12 mouse cellular contexts compared by ENCODE assay signal in the genomic region with DNA sequence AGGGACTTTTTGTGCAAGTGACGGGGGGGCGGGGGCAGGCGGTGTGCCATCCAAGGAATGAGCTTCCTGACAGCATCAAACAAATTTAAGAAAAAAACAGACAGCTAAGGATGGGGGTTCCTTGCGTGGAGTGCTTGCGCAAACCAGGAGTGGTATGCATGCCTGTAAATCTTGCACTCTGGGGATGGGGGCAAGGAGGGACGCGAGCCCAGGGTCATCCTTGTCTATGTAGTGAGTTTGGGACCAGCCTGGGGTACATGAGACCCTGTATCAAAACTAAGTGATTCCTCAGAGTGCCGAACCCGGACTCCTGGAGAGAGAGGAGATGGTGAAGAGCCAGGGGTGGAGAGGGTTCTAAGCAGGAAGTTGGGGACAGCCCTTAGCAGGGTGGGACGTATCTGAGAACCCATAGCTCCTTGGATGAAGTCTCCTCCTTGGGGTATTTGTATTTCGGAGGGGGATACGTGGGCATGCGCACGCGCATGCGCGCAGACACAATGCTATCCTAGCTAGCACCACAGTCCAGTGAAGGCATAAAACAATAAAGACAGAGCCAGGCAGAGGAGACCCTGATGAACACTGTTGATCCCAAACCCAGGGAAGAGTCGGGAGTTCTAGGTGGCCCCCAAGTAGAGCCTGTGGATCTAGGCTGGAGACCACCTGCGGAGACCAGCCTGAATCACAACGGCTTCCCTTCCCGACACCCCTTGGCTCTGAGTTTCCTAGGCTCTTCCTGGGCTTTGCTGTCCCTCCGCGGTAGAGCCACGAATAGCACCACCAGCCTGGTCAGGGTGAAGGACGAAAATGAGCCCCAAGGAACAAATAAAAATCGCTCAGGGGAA. TPM values are rescaled to one million over a fixed set of nuclear protein-coding genes. Genes with fewer than 3 reads are reported as not detected.
DNase-seq lines count a peak whose midpoint lies in the region; ATAC-seq and TF ChIP-seq lines count a peak whose summit lies in the region.
"Had no signal": no experiment of that assay in that cellular context is flagged by ENCODE, and none has a peak within 500 bp of the region (broad histone marks: within the 10 kb centered on the region; RNA-seq: fewer than 3 reads in every experiment).

No protein-coding gene starts in this region.

- no peak overlapping the region for H3K4me2 ChIP-seq in hindbrain, embryonic 11.5 days (replicated peaks; ENCODE audit: low read depth, low read length)
- H3K4me2 ChIP-seq in lung, postnatal 0 days (replicated peaks; ENCODE audit: low read depth, low read length), result no peak overlapping the region
- peak overlapping the region; percentile 25 for H3K4me2 ChIP-seq in forebrain, embryonic 16.5 days (ENCODE audit: low read length)
- peak overlapping the region; percentile 26 for H3K4me2 ChIP-seq in limb, embryonic 12.5 days
- H3K4me2 ChIP-seq: liver, embryonic 12.5 days; midbrain, embryonic 12.5 days had no signal

- TF ChIP-seq CTCF in lung, postnatal 0 days (IDR thresholded peaks at IDR 0.05), result 0 out of 2 replicates have a peak, but pooled peaks have one; percentile 14

- H3K36me3 ChIP-seq in hindbrain, embryonic 10.5 days, result no peaks in the 10 kb centered on the region
- H3K36me3 ChIP-seq in hindbrain, embryonic 11.5 days (ENCODE audit: control insufficient read depth, insufficient read depth, low read length), result no peaks in the 10 kb centered on the region
- no peaks in the 10 kb centered on the region for H3K36me3 ChIP-seq in lung, postnatal 0 days (ENCODE audit: insufficient read depth, low read length)
- H3K36me3 ChIP-seq in forebrain, embryonic 16.5 days (ENCODE audit: control insufficient read depth, insufficient read depth), result no peaks in the 10 kb centered on the region
- no peaks in the 10 kb centered on the region for H3K36me3 ChIP-seq in limb, embryonic 12.5 days
- H3K36me3 ChIP-seq: liver, embryonic 12.5 days; midbrain, embryonic 12.5 days had no signal

- ATAC-seq in hindbrain, embryonic 11.5 days (ENCODE audit: low FRiP score), result no peak
- no peak for ATAC-seq in lung, postnatal 0 days
- ATAC-seq in forebrain, embryonic 16.5 days, result no peak
- no peak for ATAC-seq in limb, embryonic 12.5 days (ENCODE audit: insufficient number of reproducible peaks, insufficient read depth, low FRiP score, low TSS enrichment, low read depth)
- ATAC-seq: liver, embryonic 12.5 days had no signal

- TF ChIP-seq EP300 in lung, postnatal 0 days (IDR thresholded peaks at IDR 0.05), result no peak

- no peak overlapping the region for H3K9ac ChIP-seq in hindbrain, embryonic 11.5 days (ENCODE audit: low read depth, low read length)
- H3K9ac ChIP-seq in lung, postnatal 0 days (replicated peaks; ENCODE audit: low read depth), result no peak overlapping the region
- 0 out of 2 replicates have a peak overlapping the region, but pooled peaks have one; percentile 17 for H3K9ac ChIP-seq in forebrain, embryonic 16.5 days (replicated peaks; ENCODE audit: low read depth, low read length)
- no peak overlapping the region for H3K9ac ChIP-seq in limb, embryonic 12.5 days (replicated peaks)
- H3K9ac ChIP-seq: liver, embryonic 12.5 days; midbrain, embryonic 12.5 days had no signal

- DNase-seq in hindbrain, embryonic 10.5 days (ENCODE audit: low spot score), result no peak
- DNase-seq in hindbrain, embryonic 11.5 days (ENCODE audit: low spot score), result no peak
- DNase-seq in lung, postnatal 0 days (ENCODE audit: low spot score), result no peak
- no peak for DNase-seq in lung, postnatal 4 days
- DNase-seq in urinary bladder, adult 2 months (ENCODE audit: low spot score), result no peak
- no peak for DNase-seq in spleen, adult 18-20 months
- DNase-seq: thymus, postnatal 14 days had no signal

- peaks cover 12% of the 10 kb centered on the region for H3K4me1 ChIP-seq in hindbrain, embryonic 10.5 days (replicated peaks)
- H3K4me1 ChIP-seq in hindbrain, embryonic 11.5 days (replicated peaks; ENCODE audit: control insufficient read depth, insufficient read depth, low read length), result no peaks in the 10 kb centered on the region
- no peaks in the 10 kb centered on the region for H3K4me1 ChIP-seq in lung, postnatal 0 days (ENCODE audit: insufficient read depth, low read depth, low read length)
- H3K4me1 ChIP-seq in forebrain, embryonic 16.5 days (replicated peaks; ENCODE audit: control insufficient read depth, insufficient read depth, low read length), result no peaks in the 10 kb centered on the region
- no peaks in the 10 kb centered on the region; the same call in 1 of the 2 replicates for H3K4me1 ChIP-seq in limb, embryonic 12.5 days (replicated peaks)
- H3K4me1 ChIP-seq: liver, embryonic 12.5 days; midbrain, embryonic 12.5 days had no signal

- no peak overlapping the region; the same call in 1 of the 2 replicates for H3K27ac ChIP-seq in hindbrain, embryonic 10.5 days
- H3K27ac ChIP-seq in hindbrain, embryonic 11.5 days (ENCODE audit: low read depth, low read length), result no peak overlapping the region
- no peak overlapping the region for H3K27ac ChIP-seq in lung, postnatal 0 days (ENCODE audit: low read length)
- H3K27ac ChIP-seq in forebrain, embryonic 16.5 days (ENCODE audit: low read length), result no peak overlapping the region
- no peak overlapping the region for H3K27ac ChIP-seq in limb, embryonic 12.5 days
- H3K27ac ChIP-seq: liver, embryonic 12.5 days; midbrain, embryonic 12.5 days had no signal

- WGBS in hindbrain, embryonic 10.5 days, result 64% methylated on average over 26 of the region's 26 CpGs
- 72% methylated on average over 26 of the region's 26 CpGs for WGBS in hindbrain, embryonic 11.5 days
- 67% methylated on average over 26 of the region's 26 CpGs for WGBS in lung, postnatal 0 days
- 70% methylated on average over 26 of the region's 26 CpGs for WGBS in forebrain, embryonic 16.5 days
- WGBS in limb, embryonic 12.5 days, result 65% methylated on average over 26 of the region's 26 CpGs

- peaks cover 3% of the 10 kb centered on the region for H3K27me3 ChIP-seq in hindbrain, embryonic 10.5 days (ENCODE audit: insufficient read depth, poor library complexity, severe bottlenecking)
- no peaks in the 10 kb centered on the region for H3K27me3 ChIP-seq in hindbrain, embryonic 11.5 days (ENCODE audit: control insufficient read depth, insufficient read depth, low read length)
- H3K27me3 ChIP-seq in lung, postnatal 0 days (replicated peaks; ENCODE audit: insufficient read depth, low read length), result no peaks in the 10 kb centered on the region
- H3K27me3 ChIP-seq in forebrain, embryonic 16.5 days (replicated peaks; ENCODE audit: control insufficient read depth, insufficient read depth, low read length), result no peaks in the 10 kb centered on the region
- no peaks in the 10 kb centered on the region for H3K27me3 ChIP-seq in limb, embryonic 12.5 days
- H3K27me3 ChIP-seq: midbrain, embryonic 12.5 days had no signal

- peaks cover 4% of the 10 kb centered on the region; the same call in 1 of the 2 replicates for H3K9me3 ChIP-seq in hindbrain, embryonic 10.5 days
- no peaks in the 10 kb centered on the region for H3K9me3 ChIP-seq in hindbrain, embryonic 11.5 days (ENCODE audit: control insufficient read depth, low read length)
- H3K9me3 ChIP-seq in lung, postnatal 0 days (ENCODE audit: low read length), result no peaks in the 10 kb centered on the region
- H3K9me3 ChIP-seq in forebrain, embryonic 16.5 days (ENCODE audit: control insufficient read depth, low read length), result no peaks in the 10 kb centered on the region
- H3K9me3 ChIP-seq in limb, embryonic 12.5 days, result no peaks in the 10 kb centered on the region
- H3K9me3 ChIP-seq: midbrain, embryonic 12.5 days had no signal

- 0 out of 2 replicates have a peak overlapping the region, but pooled peaks have one; percentile 20 for H3K4me3 ChIP-seq in hindbrain, embryonic 10.5 days
- no peak overlapping the region for H3K4me3 ChIP-seq in hindbrain, embryonic 11.5 days (ENCODE audit: low read depth, low read length)
- H3K4me3 ChIP-seq in lung, postnatal 0 days (ENCODE audit: low read depth, low read length), result no peak overlapping the region
- 0 out of 2 replicates have a peak overlapping the region, but pooled peaks have one; percentile 3 for H3K4me3 ChIP-seq in forebrain, embryonic 16.5 days (replicated peaks; ENCODE audit: low read length)
- no peak overlapping the region for H3K4me3 ChIP-seq in limb, embryonic 12.5 days (replicated peaks)
- H3K4me3 ChIP-seq: liver, embryonic 12.5 days; midbrain, embryonic 12.5 days had no signal

RNA-seq across cellular contexts. Expression of a gene that starts 10.6 kb away (rescaled TPM):
- polyA plus RNA-seq in hindbrain, embryonic 10.5 days (2016; fragmentation: Nextera tagmentation; extraction: Ambion mirVana), result 0.59 and 1.4 TPM in 2 replicates
- polyA plus RNA-seq in hindbrain, embryonic 11.5 days (2014; fragmentation: Nextera tagmentation; extraction: Ambion mirVana), result 0.77 and 1.2 TPM in 2 replicates
- 2.8 and 3.5 TPM in 2 replicates for polyA plus RNA-seq in lung, postnatal 0 days (2015; fragmentation: Nextera tagmentation; extraction: Ambion mirVana)
- polyA plus RNA-seq in forebrain, embryonic 16.5 days (2015; fragmentation: Nextera tagmentation; extraction: Ambion mirVana), result 0.44 and 1.0 TPM in 2 replicates
- polyA plus RNA-seq in limb, embryonic 12.5 days (2016; fragmentation: Nextera tagmentation; extraction: Ambion mirVana), result 1.8 TPM in 1 of 2 replicates, not detected in the other
- polyA plus RNA-seq in urinary bladder, adult 2 months (2012; rRNA removed), result not detected in 2 replicates
- polyA plus RNA-seq: small intestine, adult 2 months had no signal

RNA-seq across cellular contexts. Expression of a gene that starts 29.3 kb away (rescaled TPM):
- polyA plus RNA-seq in hindbrain, embryonic 10.5 days (2016; fragmentation: Nextera tagmentation; extraction: Ambion mirVana), result 0.12 TPM in 1 of 2 replicates, not detected in the other
- not detected in 2 replicates for polyA plus RNA-seq in hindbrain, embryonic 11.5 days (2014; fragmentation: Nextera tagmentation; extraction: Ambion mirVana)
- 0.18 TPM in 1 of 2 replicates, not detected in the other for polyA plus RNA-seq in lung, postnatal 0 days (2015; fragmentation: Nextera tagmentation; extraction: Ambion mirVana)
- polyA plus RNA-seq in forebrain, embryonic 16.5 days (2015; fragmentation: Nextera tagmentation; extraction: Ambion mirVana), result not detected in 2 replicates
- polyA plus RNA-seq in limb, embryonic 12.5 days (2016; fragmentation: Nextera tagmentation; extraction: Ambion mirVana), result 0.20 TPM in 1 of 2 replicates, not detected in the other
- polyA plus RNA-seq in urinary bladder, adult 2 months (2012; rRNA removed), result 0.18 and 0.19 TPM in 2 replicates
- polyA plus RNA-seq: liver, embryonic 12.5 days; midbrain, embryonic 12.5 days had no signal

RNA-seq across cellular contexts. Expression of a gene that starts 46.8 kb away (rescaled TPM):
- polyA plus RNA-seq in hindbrain, embryonic 10.5 days (2016; fragmentation: Nextera tagmentation; extraction: Ambion mirVana), result 311 and 319 TPM in 2 replicates
- polyA plus RNA-seq in hindbrain, embryonic 11.5 days (2014; fragmentation: Nextera tagmentation; extraction: Ambion mirVana), result 293 and 305 TPM in 2 replicates
- 137 and 150 TPM in 2 replicates for polyA plus RNA-seq in lung, postnatal 0 days (2015; fragmentation: Nextera tagmentation; extraction: Ambion mirVana)
- polyA plus RNA-seq in forebrain, embryonic 16.5 days (2015; fragmentation: Nextera tagmentation; extraction: Ambion mirVana), result 252 and 264 TPM in 2 replicates
- polyA plus RNA-seq in limb, embryonic 12.5 days (2016; fragmentation: Nextera tagmentation; extraction: Ambion mirVana), result 300 and 320 TPM in 2 replicates
- polyA plus RNA-seq in urinary bladder, adult 2 months (2012; rRNA removed), result 167 and 172 TPM in 2 replicates

Comparison
In these comparisons a context has a peak if more than half of its experiments do, and no peak if none do; other contexts are left out.
1. H3K4me3 ChIP-seq: peak in hindbrain, embryonic 10.5 days (single experiment) and forebrain, embryonic 16.5 days (single experiment); none in hindbrain, embryonic 11.5 days (single experiment), lung, postnatal 0 days (single experiment) and limb, embryonic 12.5 days (single experiment).
2. H3K4me2 ChIP-seq: peak in forebrain, embryonic 16.5 days (single experiment) and limb, embryonic 12.5 days (single experiment); none in hindbrain, embryonic 11.5 days (single experiment) and lung, postnatal 0 days (single experiment).